Mouse (Mus musculus) hindbrain, embryonic 11.5 days (tissue): ENCODE data around the gene Hapln2. TPM values are rescaled to one million over a fixed set of nuclear protein-coding genes. Genes with fewer than 3 reads are reported as not detected.

Source experiments
- ATAC-seq: fragments of 200-750 bp; cut with Nextera tagmentation; 2 replicates; pipeline ENCODE4 v1.8.0; 2017; ENCODE audit warnings: mild to moderate bottlenecking, moderate TSS enrichment, moderate library complexity; ENCODE audit not compliant: low FRiP score
- DNase-seq: peaks from one replicate; pipeline ENCODE4 v3.0.0-alpha.2; 2015; ENCODE audit warnings: low spot score
- H3K27ac ChIP-seq: fragments of 300-500 bp; sonication (generic); 2 replicates; pipeline ENCODE4 v1.5.1; 2014; ENCODE audit warnings: mild to moderate bottlenecking, low read depth, low read length
- H3K27me3 ChIP-seq: fragments of 300-500 bp; sonication (generic); 2 replicates; pipeline ENCODE4 v1.6.1; 2014; ENCODE audit warnings: mild to moderate bottlenecking, low read length, moderate library complexity, mixed read lengths; ENCODE audit not compliant: control insufficient read depth, insufficient read depth
- H3K36me3 ChIP-seq: fragments of 300-500 bp; sonication (generic); 2 replicates; pipeline ENCODE4 v1.6.1; 2014; ENCODE audit warnings: mild to moderate bottlenecking, low read length, moderate library complexity, mixed read lengths; ENCODE audit not compliant: control insufficient read depth, insufficient read depth
- H3K4me1 ChIP-seq: fragments of 300-500 bp; sonication (generic); replicated peaks from 2 replicates; pipeline ENCODE4 v1.6.1; 2014; ENCODE audit warnings: low read length, mixed read lengths; ENCODE audit not compliant: control insufficient read depth, insufficient read depth
- H3K4me2 ChIP-seq: fragments of 300-500 bp; sonication (generic); replicated peaks from 2 replicates; pipeline ENCODE4 v1.6.1; 2014; ENCODE audit warnings: mild to moderate bottlenecking, low read depth, low read length
- H3K4me3 ChIP-seq: fragments of 300-500 bp; sonication (generic); 2 replicates; pipeline ENCODE4 v1.5.1; 2014; ENCODE audit warnings: low read depth, low read length
- H3K9ac ChIP-seq: fragments of 300-500 bp; sonication (generic); 2 replicates; pipeline ENCODE4 v1.6.1; 2014; ENCODE audit warnings: low read depth, low read length
- H3K9me3 ChIP-seq: fragments of 300-500 bp; sonication (generic); 2 replicates; pipeline ENCODE4 v1.6.1; 2016; ENCODE audit warnings: low read length; ENCODE audit not compliant: control insufficient read depth
- WGBS: fragments of 180-500 bp; shearing (Covaris S2); extraction: QIAGEN DNeasy Blood & Tissue Kit; methylation state at CpG from one replicate; pipeline ENCODE4 v1.1.7; 2014; 5-methylcytosine and 5-hydroxymethylcytosine counted together
- polyA plus RNA-seq: library from polyadenylated mRNA; unstranded; fragments of >200 nt; fragmentation: Nextera tagmentation; extraction: Ambion mirVana; gene quantifications from 2 replicates; pipeline ENCODE4 v1.2.1, GENCODE M21; 2014

Gene Hapln2
- polyA plus RNA-seq, 1 experiment from 2014 or later: not detected

GRCm38 (mm10) chr3:87985505-87986320 is 41.7 kb downstream of the Hapln2 start:
- peak overlapping the region; percentile 79 for H3K27ac ChIP-seq

GRCm38 (mm10) chr3:87984094-87984493 is 43.3 kb downstream of the Hapln2 start:
- ATAC-seq (no peak), DNase-seq (no peak)
- Histone ChIP-seq H3K9ac (no peak overlapping the region; the same call in 1 of the 2 replicates), H3K4me3 (no peak overlapping the region), H3K4me2 (no peak overlapping the region; the same call in 1 of the 2 replicates), H3K36me3 (no peaks in the 10 kb centered on the region), H3K27ac (peak overlapping the region; percentile 83; the same call in 1 of the 2 replicates), H3K27me3 (no peaks in the 10 kb centered on the region), H3K9me3 (no peaks in the 10 kb centered on the region), H3K4me1 (peaks cover 38% of the 10 kb centered on the region)
- 41% methylated on average over 3 of the region's 3 CpGs for WGBS

More at GRCm38 (mm10) chr3:87985505-87986320, 41.7 kb downstream of the Hapln2 start:
- Histone ChIP-seq H3K9ac (peak overlapping the region; percentile 20; the same call in 1 of the 2 replicates), H3K4me1 (peaks cover 35% of the 10 kb centered on the region), H3K36me3 (no peaks in the 10 kb centered on the region), H3K4me3 (no peak overlapping the region), H3K9me3 (no peaks in the 10 kb centered on the region), H3K4me2 (peak overlapping the region; percentile 13; the same call in 1 of the 2 replicates), H3K27me3 (no peaks in the 10 kb centered on the region; the same call in 1 of the 2 replicates)
- ATAC-seq: peak; percentile 17; the same call in 1 of the 2 replicates
- 38% methylated on average over 12 of the region's 12 CpGs for WGBS
- DNase-seq: peak; percentile 70

GRCm38 (mm10) chr3:87983627-87984026 is 43.8 kb downstream of the Hapln2 start:
- Histone ChIP-seq H3K4me3 (no peak overlapping the region), H3K4me1 (peaks cover 38% of the 10 kb centered on the region), H3K27ac (peak overlapping the region; percentile 83), H3K9ac (peak overlapping the region; percentile 44; the same call in 1 of the 2 replicates), H3K27me3 (no peaks in the 10 kb centered on the region), H3K4me2 (peak overlapping the region; percentile 28), H3K9me3 (no peaks in the 10 kb centered on the region), H3K36me3 (no peaks in the 10 kb centered on the region)
- 39% methylated on average over 6 of the region's 6 CpGs for WGBS
- no peak for DNase-seq
- no peak for ATAC-seq

GRCm38 (mm10) chr3:87982836-87983601 is 44.4 kb downstream of the Hapln2 start:
- WGBS: 0% methylated on average over 13 of the region's 13 CpGs
- H3K4me1 ChIP-seq: peaks cover 35% of the 10 kb centered on the region
- no peaks in the 10 kb centered on the region for H3K27me3 ChIP-seq
- peak overlapping the region; percentile 10; the same call in 1 of the 2 replicates for H3K4me3 ChIP-seq
- peaks cover 2% of the 10 kb centered on the region; the same call in 1 of the 2 replicates for H3K36me3 ChIP-seq
- H3K27ac ChIP-seq: peak overlapping the region; percentile 83
- H3K9ac ChIP-seq: peak overlapping the region; percentile 44; the same call in 1 of the 2 replicates
- ATAC-seq: peak; percentile 12; the same call in 1 of the 2 replicates
- no peaks in the 10 kb centered on the region for H3K9me3 ChIP-seq
- peak; percentile 69 for DNase-seq
- H3K4me2 ChIP-seq: peak overlapping the region; percentile 28

- Histone ChIP-seq H3K4me3 (no peak overlapping the region), H3K27ac (peak overlapping the region; percentile 83), H3K9me3 (no peaks in the 10 kb centered on the region), H3K4me1 (peaks cover 35% of the 10 kb centered on the region), H3K9ac (peak overlapping the region; percentile 44; the same call in 1 of the 2 replicates), H3K36me3 (peaks cover 6% of the 10 kb centered on the region; the same call in 1 of the 2 replicates), H3K27me3 (no peaks in the 10 kb centered on the region), H3K4me2 (peak overlapping the region; percentile 28)
- DNase-seq: peak; percentile 11
- 32% methylated on average over 12 of the region's 12 CpGs for WGBS
- no peak; the same call in 1 of the 2 replicates for ATAC-seq
Measured at GRCm38 (mm10) chr3:87981894-87982835, 45.2 kb downstream of the Hapln2 start.

- no peak for ATAC-seq
- Histone ChIP-seq H3K36me3 (peaks cover 8% of the 10 kb centered on the region; the same call in 1 of the 2 replicates), H3K9me3 (no peaks in the 10 kb centered on the region), H3K27ac (0 out of 2 replicates have a peak overlapping the region, but pooled peaks have one; percentile 83), H3K9ac (no peak overlapping the region), H3K4me1 (peaks cover 35% of the 10 kb centered on the region), H3K4me2 (no peak overlapping the region), H3K4me3 (no peak overlapping the region), H3K27me3 (no peaks in the 10 kb centered on the region)
- 87% methylated on average over 6 of the region's 6 CpGs for WGBS
- no peak for DNase-seq
Measured at GRCm38 (mm10) chr3:87981214-87981760, 46.1 kb downstream of the Hapln2 start.

- ATAC-seq (no peak), DNase-seq (peak; percentile 5)
- Histone ChIP-seq H3K4me2 (no peak overlapping the region), H3K36me3 (peaks cover 8% of the 10 kb centered on the region; the same call in 1 of the 2 replicates), H3K9ac (peak overlapping the region; percentile 5; the same call in 1 of the 2 replicates), H3K27ac (peak overlapping the region; percentile 47), H3K4me1 (peaks cover 35% of the 10 kb centered on the region), H3K4me3 (no peak overlapping the region), H3K27me3 (no peaks in the 10 kb centered on the region), H3K9me3 (no peaks in the 10 kb centered on the region)
- WGBS: 60% methylated on average over 5 of the region's 5 CpGs
Measured at GRCm38 (mm10) chr3:87980728-87981127, 46.7 kb downstream of the Hapln2 start.
